Mouse (Mus musculus) liver, embryonic 11.5 days (tissue): ENCODE results near the gene Sema3e. TPM values are rescaled to one million over a fixed set of nuclear protein-coding genes. Genes with fewer than 3 reads are reported as not detected.

Experiments used
- ATAC-seq: fragments of 200-750 bp; cut with Nextera tagmentation; replicated peaks from 2 replicates; pipeline ENCODE4 v1.8.0; 2017; ENCODE audit warnings: moderate number of reproducible peaks, mild to moderate bottlenecking, moderate TSS enrichment, moderate library complexity; ENCODE audit not compliant: low FRiP score
- DNase-seq: peaks from one replicate; pipeline ENCODE4 v3.0.0-alpha.2; 2017; ENCODE audit warnings: low spot score
- H3K27ac ChIP-seq: fragments of 300-500 bp; sonication (generic); 2 replicates; pipeline ENCODE4 v1.5.1; 2014; ENCODE audit warnings: mild to moderate bottlenecking, low read depth, low read length, control low read depth
- H3K27me3 ChIP-seq: fragments of 300-500 bp; sonication (generic); replicated peaks from 2 replicates; pipeline ENCODE4 v1.6.1; 2014; ENCODE audit warnings: low read length, mixed read lengths; ENCODE audit not compliant: control insufficient read depth, insufficient read depth
- H3K36me3 ChIP-seq: fragments of 300-500 bp; sonication (generic); 2 replicates; pipeline ENCODE4 v1.6.1; 2014; ENCODE audit warnings: mild to moderate bottlenecking, low read length, moderate library complexity, mixed read lengths; ENCODE audit not compliant: control insufficient read depth, insufficient read depth
- H3K4me1 ChIP-seq: fragments of 300-500 bp; sonication (generic); replicated peaks from 2 replicates; pipeline ENCODE4 v1.6.1; 2014; ENCODE audit warnings: low read length, mixed read lengths; ENCODE audit not compliant: control insufficient read depth, insufficient read depth
- H3K4me2 ChIP-seq: fragments of 300-500 bp; sonication (generic); 2 replicates; pipeline ENCODE4 v1.6.1; 2014; ENCODE audit warnings: mild to moderate bottlenecking, control low read depth, moderate library complexity
- H3K4me3 ChIP-seq: fragments of 300-500 bp; sonication (generic); 2 replicates; pipeline ENCODE4 v1.5.1; 2014; ENCODE audit warnings: low read depth, low read length, control low read depth
- H3K9ac ChIP-seq: fragments of 300-500 bp; sonication (generic); 2 replicates; pipeline ENCODE4 v1.6.1; 2014; ENCODE audit warnings: low read depth, low read length, control low read depth
- H3K9me3 ChIP-seq: fragments of 300-500 bp; sonication (generic); 2 replicates; pipeline ENCODE4 v1.6.1; 2016; ENCODE audit warnings: low read length, inconsistent platforms, mixed read lengths; ENCODE audit not compliant: control insufficient read depth
- WGBS: fragments of 180-500 bp; shearing (Covaris S2); extraction: QIAGEN DNeasy Blood & Tissue Kit; methylation state at CpG from one replicate; pipeline ENCODE4 v1.1.7; 2014; 5-methylcytosine and 5-hydroxymethylcytosine counted together
- polyA plus RNA-seq: library from polyadenylated mRNA; unstranded; fragments of >200 nt; fragmentation: Nextera tagmentation; extraction: Ambion mirVana; gene quantifications from 2 replicates; pipeline ENCODE4 v1.2.1, GENCODE M21; 2014

Sema3e gene
- polyA plus RNA-seq, 1 experiment from 2014 or later = 0.67 TPM

- no peak overlapping the region for H3K4me3 ChIP-seq
- no peaks in the 10 kb centered on the region for H3K36me3 ChIP-seq
- H3K9me3 ChIP-seq = no peaks in the 10 kb centered on the region
- H3K4me1 ChIP-seq = no peaks in the 10 kb centered on the region
- no peak overlapping the region for H3K9ac ChIP-seq
- no peak for ATAC-seq
- H3K27me3 ChIP-seq = no peaks in the 10 kb centered on the region
- WGBS = 61% methylated on average over 1 of the region's 1 CpGs
- no peak for DNase-seq
- no peak overlapping the region for H3K4me2 ChIP-seq
- H3K27ac ChIP-seq = no peak overlapping the region
Measured at GRCm38 (mm10) chr5:14096196-14096595, 71.1 kb downstream of the Sema3e start.

GRCm38 (mm10) chr5:14098677-14099076 is 73.6 kb downstream of the Sema3e start:
- WGBS = 85% methylated on average over 3 of the region's 3 CpGs
- H3K36me3 ChIP-seq = no peaks in the 10 kb centered on the region
- DNase-seq (no peak), ATAC-seq (no peak)
- no peak overlapping the region for H3K27ac ChIP-seq
- no peaks in the 10 kb centered on the region for H3K9me3 ChIP-seq
- H3K4me3 ChIP-seq = no peak overlapping the region
- no peaks in the 10 kb centered on the region for H3K27me3 ChIP-seq
- no peak overlapping the region for H3K4me2 ChIP-seq
- no peak overlapping the region for H3K9ac ChIP-seq
- H3K4me1 ChIP-seq = no peaks in the 10 kb centered on the region

GRCm38 (mm10) chr5:14107365-14107764 is 82.3 kb downstream of the Sema3e start:
- no peak overlapping the region for H3K9ac ChIP-seq
- 69% methylated on average over 4 of the region's 4 CpGs for WGBS
- H3K27ac ChIP-seq = no peak overlapping the region
- no peaks in the 10 kb centered on the region for H3K9me3 ChIP-seq
- no peak for DNase-seq
- H3K4me2 ChIP-seq = no peak overlapping the region
- no peaks in the 10 kb centered on the region for H3K27me3 ChIP-seq
- no peaks in the 10 kb centered on the region for H3K36me3 ChIP-seq
- no peak overlapping the region for H3K4me3 ChIP-seq
- no peaks in the 10 kb centered on the region for H3K4me1 ChIP-seq
- ATAC-seq = no peak

- Histone ChIP-seq H3K4me3 (no peak overlapping the region), H3K4me2 (no peak overlapping the region), H3K27me3 (no peaks in the 10 kb centered on the region), H3K27ac (no peak overlapping the region), H3K36me3 (no peaks in the 10 kb centered on the region), H3K9me3 (no peaks in the 10 kb centered on the region), H3K4me1 (no peaks in the 10 kb centered on the region), H3K9ac (no peak overlapping the region)
- 85% methylated on average over 4 of the region's 4 CpGs for WGBS
- no peak for DNase-seq
- no peak for ATAC-seq
Measured at GRCm38 (mm10) chr5:14109001-14109400, 83.9 kb downstream of the Sema3e start.

- WGBS = 68% methylated on average over 4 of the region's 4 CpGs
- ATAC-seq (no peak), DNase-seq (no peak)
Measured at GRCm38 (mm10) chr5:14111401-14111800, 86.3 kb downstream of the Sema3e start.

GRCm38 (mm10) chr5:14121902-14122301 is 96.8 kb downstream of the Sema3e start:
- WGBS = 77% methylated on average over 5 of the region's 5 CpGs
- DNase-seq = no peak
- Histone ChIP-seq H3K36me3 (no peaks in the 10 kb centered on the region), H3K4me1 (no peaks in the 10 kb centered on the region), H3K4me3 (no peak overlapping the region), H3K9me3 (no peaks in the 10 kb centered on the region), H3K4me2 (no peak overlapping the region), H3K9ac (no peak overlapping the region), H3K27ac (no peak overlapping the region), H3K27me3 (no peaks in the 10 kb centered on the region)
- no peak for ATAC-seq

More at GRCm38 (mm10) chr5:14111401-14111800, 86.3 kb downstream of the Sema3e start:
- Histone ChIP-seq H3K4me1 (no peaks in the 10 kb centered on the region), H3K4me2 (no peak overlapping the region), H3K27ac (no peak overlapping the region), H3K9me3 (no peaks in the 10 kb centered on the region), H3K4me3 (no peak overlapping the region), H3K27me3 (no peaks in the 10 kb centered on the region), H3K36me3 (no peaks in the 10 kb centered on the region), H3K9ac (no peak overlapping the region)

- Histone ChIP-seq H3K4me2 (no peak overlapping the region), H3K4me1 (no peaks in the 10 kb centered on the region), H3K9ac (no peak overlapping the region), H3K36me3 (no peaks in the 10 kb centered on the region), H3K27ac (no peak overlapping the region), H3K4me3 (no peak overlapping the region), H3K9me3 (no peaks in the 10 kb centered on the region), H3K27me3 (no peaks in the 10 kb centered on the region)
- 50% methylated on average over 1 of the region's 1 CpGs for WGBS
- ATAC-seq (no peak), DNase-seq (no peak)
Measured at GRCm38 (mm10) chr5:14126591-14126990, 101.5 kb downstream of the Sema3e start.

- no peaks in the 10 kb centered on the region for H3K36me3 ChIP-seq
- ATAC-seq (no peak), DNase-seq (no peak)
- no peaks in the 10 kb centered on the region for H3K27me3 ChIP-seq
- H3K9me3 ChIP-seq = no peaks in the 10 kb centered on the region
- no peak overlapping the region for H3K4me2 ChIP-seq
- H3K9ac ChIP-seq = no peak overlapping the region
- WGBS = 73% methylated on average over 8 of the region's 8 CpGs
- H3K4me1 ChIP-seq = no peaks in the 10 kb centered on the region
- no peak overlapping the region for H3K27ac ChIP-seq
- no peak overlapping the region for H3K4me3 ChIP-seq
Measured at GRCm38 (mm10) chr5:14135929-14136328, 110.9 kb downstream of the Sema3e start.

- Histone ChIP-seq H3K9me3 (no peaks in the 10 kb centered on the region), H3K36me3 (no peaks in the 10 kb centered on the region), H3K27ac (no peak overlapping the region), H3K4me1 (no peaks in the 10 kb centered on the region), H3K27me3 (no peaks in the 10 kb centered on the region), H3K4me3 (no peak overlapping the region), H3K4me2 (no peak overlapping the region), H3K9ac (no peak overlapping the region)
- WGBS = 89% methylated on average over 1 of the region's 1 CpGs
- ATAC-seq (no peak), DNase-seq (no peak)
Measured at GRCm38 (mm10) chr5:14138725-14139124, 113.6 kb downstream of the Sema3e start.
